Mouse (Mus musculus): ENCODE results near the gene Dglucy.

The Dglucy gene

GRCm38 (mm10) chr12:100885585-100885984 is 106.7 kb downstream of the Dglucy start:
- DNase-seq, result no peak

GRCm38 (mm10) chr12:100886877-100887276 is 108.0 kb downstream of the Dglucy start:
- DNase-seq, result no peak

- no peak for DNase-seq
These were observed 109.0 kb downstream of the Dglucy start for GRCm38 (mm10) chr12:100887801-100888258.

- no peak for DNase-seq
These were observed 111.7 kb downstream of the Dglucy start for GRCm38 (mm10) chr12:100890548-100890947.

GRCm38 (mm10) chr12:100895504-100895903 is 116.6 kb downstream of the Dglucy start:
- no peak for DNase-seq

- no peak for DNase-seq
These were observed 117.8 kb downstream of the Dglucy start for GRCm38 (mm10) chr12:100896661-100897060.

- DNase-seq, result no peak
These were observed 119.1 kb downstream of the Dglucy start for GRCm38 (mm10) chr12:100897736-100898650.

- no peak for DNase-seq
These were observed 120.3 kb downstream of the Dglucy start for GRCm38 (mm10) chr12:100899111-100899640.

GRCm38 (mm10) chr12:100900901-100901300 is 122.0 kb downstream of the Dglucy start:
- no peak for DNase-seq

- no peak for DNase-seq
These were observed 122.5 kb downstream of the Dglucy start for GRCm38 (mm10) chr12:100901386-100901785.

- no peak for DNase-seq
These were observed 124.9 kb downstream of the Dglucy start for GRCm38 (mm10) chr12:100903761-100904160.

GRCm38 (mm10) chr12:100906861-100907260 is 128.0 kb downstream of the Dglucy start:
- no peak for DNase-seq

GRCm38 (mm10) chr12:100907598-100908297 is 128.9 kb downstream of the Dglucy start, which contains the start of gene Gpr68:
TSS of gene Gpr68 (minus strand) at chr12:100908198.
- DNase-seq, result peak; percentile 29

- DNase-seq, result no peak
These were observed 129.6 kb downstream of the Dglucy start for GRCm38 (mm10) chr12:100908298-100909034.

- no peak for DNase-seq
These were observed 130.9 kb downstream of the Dglucy start for GRCm38 (mm10) chr12:100909765-100910164.

GRCm38 (mm10) chr12:100910731-100911130 is 131.9 kb downstream of the Dglucy start:
- no peak for DNase-seq

- DNase-seq, result no peak
These were observed 145.9 kb downstream of the Dglucy start for GRCm38 (mm10) chr12:100924646-100925339.

- DNase-seq, result no peak
These were observed 147.1 kb downstream of the Dglucy start for GRCm38 (mm10) chr12:100925644-100926619.

- DNase-seq, result no peak
These were observed 149.4 kb downstream of the Dglucy start for GRCm38 (mm10) chr12:100928286-100928685.

GRCm38 (mm10) chr12:100931653-100932052 is 152.8 kb downstream of the Dglucy start:
- DNase-seq, result no peak

GRCm38 (mm10) chr12:100934796-100935195 is 155.9 kb downstream of the Dglucy start:
- peak; percentile 74 for DNase-seq
